Mouse (Mus musculus): ENCODE data around the gene Klf13. TPM values are rescaled to one million over a fixed set of nuclear protein-coding genes. Genes with fewer than 3 reads are reported as not detected.

The Klf13 gene
- polyA plus RNA-seq, 1 experiment from 2014 or later = 31.3 TPM

DNA sequence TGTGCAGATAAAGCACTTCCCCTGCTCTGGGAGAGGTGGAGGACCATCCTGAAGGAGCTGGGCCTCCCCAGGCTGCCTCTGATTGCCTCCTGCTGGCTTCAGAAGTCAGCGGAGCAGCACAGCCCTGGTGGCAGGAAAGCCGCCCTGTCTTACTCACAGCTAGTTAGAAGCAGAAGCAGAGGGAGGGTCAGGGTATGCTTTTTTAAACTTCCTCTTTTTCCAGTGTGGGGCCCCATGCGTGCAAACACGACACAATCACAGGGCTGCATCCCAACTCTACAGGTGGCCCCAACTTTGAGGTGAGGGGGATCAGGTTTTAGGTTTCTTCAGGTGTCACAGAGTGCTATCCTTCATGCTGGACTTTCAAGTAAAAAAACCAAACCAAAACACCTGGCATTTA lies 27.8 kb downstream of the Klf13 start:
- Histone ChIP-seq H3K4me1 (peaks cover 60% of the 10 kb centered on the region), H3K27ac (peak overlapping the region; percentile 68), H3K9me3 (no peaks in the 10 kb centered on the region), H3K36me3 (no peaks in the 10 kb centered on the region), H3K27me3 (no peaks in the 10 kb centered on the region), H3K4me3 (no peak overlapping the region), H3K4me2 (no peak overlapping the region), H3K9ac (no peak overlapping the region)
- 40% methylated on average over 4 of the region's 4 CpGs for WGBS
- no peak for ATAC-seq (ENCODE audit: insufficient number of reproducible peaks, low FRiP score, low TSS enrichment, low read depth)

DNA sequence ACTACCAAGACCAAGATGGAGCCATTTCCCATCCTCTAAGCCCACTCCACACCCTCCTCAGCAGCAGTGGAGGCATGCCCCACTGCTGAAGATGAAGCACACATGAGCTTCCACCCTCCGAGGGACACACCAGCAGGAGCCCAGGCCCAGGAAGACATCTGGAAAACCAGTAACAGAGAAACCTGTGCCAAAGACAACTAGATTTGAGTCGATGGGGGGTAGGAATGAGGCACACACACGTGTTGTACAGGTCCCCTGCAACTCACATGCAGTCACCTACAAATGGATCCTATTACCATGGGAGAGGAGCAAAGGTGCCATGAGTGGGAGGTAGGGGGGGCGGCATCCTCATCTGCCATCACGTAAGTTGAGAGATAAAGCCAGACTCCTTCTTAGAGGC lies 28.5 kb downstream of the Klf13 start:
- no peak overlapping the region for H3K4me3 ChIP-seq
- H3K4me2 ChIP-seq = no peak overlapping the region
- H3K9ac ChIP-seq = no peak overlapping the region
- H3K9me3 ChIP-seq = no peaks in the 10 kb centered on the region
- no peaks in the 10 kb centered on the region for H3K36me3 ChIP-seq
- H3K27me3 ChIP-seq = no peaks in the 10 kb centered on the region
- H3K27ac ChIP-seq = no peak overlapping the region
- 46% methylated on average over 5 of the region's 5 CpGs for WGBS
- peaks cover 58% of the 10 kb centered on the region for H3K4me1 ChIP-seq
- no peak for ATAC-seq (ENCODE audit: insufficient number of reproducible peaks, low FRiP score, low TSS enrichment, low read depth)

DNA sequence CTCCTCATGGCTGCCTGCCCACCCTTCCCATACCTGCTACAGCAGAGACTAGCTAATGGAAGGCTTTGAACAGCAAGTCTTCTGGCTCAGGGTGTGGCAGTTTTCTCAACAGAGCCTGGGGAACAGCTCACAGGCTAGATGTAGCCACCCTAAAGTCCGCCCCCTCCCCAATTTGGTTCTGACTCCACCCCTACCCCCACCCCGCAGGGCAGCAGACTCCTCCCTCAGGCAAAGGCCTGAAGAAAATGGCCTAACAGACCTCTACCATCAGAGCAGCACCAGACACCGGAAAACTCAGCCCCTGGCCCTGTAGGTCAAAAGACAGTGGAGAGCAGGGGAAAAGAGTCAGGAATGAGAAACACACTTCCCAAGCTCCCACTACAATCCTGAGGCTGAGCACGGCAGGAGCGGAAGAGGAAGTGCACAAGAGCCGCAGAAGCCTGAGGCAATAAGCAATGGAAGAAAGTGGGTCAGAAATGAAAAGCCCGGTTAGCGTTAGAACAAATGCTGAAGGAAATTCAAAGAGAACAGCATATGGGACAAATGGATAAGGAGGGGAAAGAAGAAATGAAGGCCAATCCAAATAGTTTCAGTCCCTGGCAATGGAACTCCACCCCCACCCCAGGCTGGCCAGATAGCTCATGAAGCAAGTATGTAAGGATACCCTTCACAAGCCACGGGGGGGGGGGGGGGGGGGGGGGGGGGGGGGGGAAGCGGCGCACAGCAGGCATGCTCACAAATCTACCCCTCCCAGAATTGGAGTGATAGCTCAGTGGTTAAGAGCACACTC lies 30.0 kb downstream of the Klf13 start:
- Histone ChIP-seq H3K27ac (peak overlapping the region; percentile 68), H3K4me1 (peaks cover 54% of the 10 kb centered on the region), H3K4me2 (0 out of 2 replicates have a peak overlapping the region, but pooled peaks have one; percentile 2), H3K9me3 (no peaks in the 10 kb centered on the region), H3K4me3 (no peak overlapping the region), H3K36me3 (no peaks in the 10 kb centered on the region), H3K27me3 (no peaks in the 10 kb centered on the region), H3K9ac (no peak overlapping the region)
- WGBS = 23% methylated on average over 11 of the region's 11 CpGs
- no peak for ATAC-seq (ENCODE audit: insufficient number of reproducible peaks, low FRiP score, low TSS enrichment, low read depth)

- H3K4me2 ChIP-seq = no peak overlapping the region
- H3K9ac ChIP-seq = no peak overlapping the region
- H3K9me3 ChIP-seq = no peaks in the 10 kb centered on the region
- 85% methylated on average over 5 of the region's 5 CpGs for WGBS
- no peaks in the 10 kb centered on the region for H3K36me3 ChIP-seq
- no peak overlapping the region for H3K27ac ChIP-seq
- H3K4me1 ChIP-seq = peaks cover 55% of the 10 kb centered on the region
- H3K27me3 ChIP-seq = no peaks in the 10 kb centered on the region
- H3K4me3 ChIP-seq = no peak overlapping the region
- no peak for ATAC-seq (ENCODE audit: insufficient number of reproducible peaks, low FRiP score, low TSS enrichment, low read depth)
Observed at GRCm38 (mm10) chr7:63907778-63908495, 30.8 kb downstream of the Klf13 start.

- H3K4me1 ChIP-seq = peaks cover 44% of the 10 kb centered on the region
- 73% methylated on average over 5 of the region's 5 CpGs for WGBS
- no peak for ATAC-seq (ENCODE audit: insufficient number of reproducible peaks, low FRiP score, low TSS enrichment, low read depth)
Observed at GRCm38 (mm10) chr7:63905642-63906041, 33.1 kb downstream of the Klf13 start.

GRCm38 (mm10) chr7:63905190-63905589 lies 33.5 kb downstream of the Klf13 start:
- ATAC-seq (ENCODE audit: insufficient number of reproducible peaks, low FRiP score, low TSS enrichment, low read depth) = no peak
- no peaks in the 10 kb centered on the region for H3K27me3 ChIP-seq
- H3K4me3 ChIP-seq = no peak overlapping the region
- H3K4me2 ChIP-seq = no peak overlapping the region
- WGBS = 88% methylated on average over 2 of the region's 2 CpGs
- no peak overlapping the region for H3K27ac ChIP-seq
- H3K9ac ChIP-seq = no peak overlapping the region
- H3K4me1 ChIP-seq = peaks cover 39% of the 10 kb centered on the region
- H3K9me3 ChIP-seq = no peaks in the 10 kb centered on the region
- H3K36me3 ChIP-seq = no peaks in the 10 kb centered on the region

More at GRCm38 (mm10) chr7:63905642-63906041, 33.1 kb downstream of the Klf13 start:
- Histone ChIP-seq H3K4me2 (no peak overlapping the region), H3K27me3 (no peaks in the 10 kb centered on the region), H3K27ac (no peak overlapping the region), H3K36me3 (no peaks in the 10 kb centered on the region), H3K9me3 (no peaks in the 10 kb centered on the region), H3K4me3 (no peak overlapping the region), H3K9ac (no peak overlapping the region)

- Histone ChIP-seq H3K4me2 (no peak overlapping the region), H3K4me1 (peaks cover 31% of the 10 kb centered on the region), H3K4me3 (no peak overlapping the region), H3K36me3 (no peaks in the 10 kb centered on the region), H3K27ac (peak overlapping the region; percentile 27; the same call in 1 of the 2 replicates), H3K27me3 (no peaks in the 10 kb centered on the region), H3K9me3 (no peaks in the 10 kb centered on the region), H3K9ac (no peak overlapping the region)
- ATAC-seq (ENCODE audit: insufficient number of reproducible peaks, low FRiP score, low TSS enrichment, low read depth) = no peak
- WGBS = 45% methylated on average over 9 of the region's 9 CpGs
Observed at GRCm38 (mm10) chr7:63903635-63904380, 34.9 kb downstream of the Klf13 start.

- no peaks in the 10 kb centered on the region for H3K36me3 ChIP-seq
- H3K4me3 ChIP-seq = no peak overlapping the region
- 37% methylated on average over 3 of the region's 3 CpGs for WGBS
- no peak overlapping the region for H3K4me2 ChIP-seq
- no peaks in the 10 kb centered on the region for H3K27me3 ChIP-seq
- peak overlapping the region; percentile 69 for H3K27ac ChIP-seq
- no peak overlapping the region for H3K9ac ChIP-seq
- H3K9me3 ChIP-seq = no peaks in the 10 kb centered on the region
- H3K4me1 ChIP-seq = peaks cover 33% of the 10 kb centered on the region
- no peak for ATAC-seq (ENCODE audit: insufficient number of reproducible peaks, low FRiP score, low TSS enrichment, low read depth)
Observed at GRCm38 (mm10) chr7:63902604-63903210, 36.0 kb downstream of the Klf13 start.

GRCm38 (mm10) chr7:63901942-63902341 lies 36.8 kb downstream of the Klf13 start:
- no peak overlapping the region for H3K27ac ChIP-seq
- ATAC-seq (ENCODE audit: insufficient number of reproducible peaks, low FRiP score, low TSS enrichment, low read depth) = no peak
- no peaks in the 10 kb centered on the region for H3K9me3 ChIP-seq
- H3K36me3 ChIP-seq = no peaks in the 10 kb centered on the region
- H3K4me2 ChIP-seq = no peak overlapping the region
- no peak overlapping the region for H3K4me3 ChIP-seq
- H3K27me3 ChIP-seq = no peaks in the 10 kb centered on the region
- H3K4me1 ChIP-seq = peaks cover 41% of the 10 kb centered on the region
- 78% methylated on average over 3 of the region's 3 CpGs for WGBS
- H3K9ac ChIP-seq = no peak overlapping the region

DNA sequence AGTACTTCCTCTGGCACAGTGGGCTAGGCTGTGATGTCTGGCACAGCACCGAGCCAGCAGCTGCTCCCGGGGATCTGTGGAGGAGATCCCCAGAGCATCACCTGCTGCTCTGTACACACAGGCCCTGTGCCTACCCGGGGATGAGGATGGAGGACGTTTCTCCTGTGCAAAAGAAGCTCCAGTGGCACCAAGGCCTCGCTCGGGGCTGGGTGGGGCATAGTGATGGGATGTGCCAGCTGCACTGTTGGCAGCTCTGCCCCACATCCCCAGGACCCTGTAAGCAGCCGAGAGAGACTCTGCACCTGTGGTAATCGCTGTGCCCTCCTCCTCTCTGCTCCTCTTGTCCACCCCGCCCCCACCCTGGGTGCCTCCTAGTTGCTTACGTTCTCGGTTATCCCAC lies 37.4 kb downstream of the Klf13 start:
- WGBS = 73% methylated on average over 11 of the region's 11 CpGs
- no peak overlapping the region for H3K4me2 ChIP-seq
- no peak overlapping the region for H3K27ac ChIP-seq
- H3K4me1 ChIP-seq = peaks cover 45% of the 10 kb centered on the region
- H3K27me3 ChIP-seq = no peaks in the 10 kb centered on the region
- no peak overlapping the region for H3K9ac ChIP-seq
- no peaks in the 10 kb centered on the region for H3K36me3 ChIP-seq
- no peak overlapping the region for H3K4me3 ChIP-seq
- ATAC-seq (ENCODE audit: insufficient number of reproducible peaks, low FRiP score, low TSS enrichment, low read depth) = no peak
- H3K9me3 ChIP-seq = no peaks in the 10 kb centered on the region

DNA sequence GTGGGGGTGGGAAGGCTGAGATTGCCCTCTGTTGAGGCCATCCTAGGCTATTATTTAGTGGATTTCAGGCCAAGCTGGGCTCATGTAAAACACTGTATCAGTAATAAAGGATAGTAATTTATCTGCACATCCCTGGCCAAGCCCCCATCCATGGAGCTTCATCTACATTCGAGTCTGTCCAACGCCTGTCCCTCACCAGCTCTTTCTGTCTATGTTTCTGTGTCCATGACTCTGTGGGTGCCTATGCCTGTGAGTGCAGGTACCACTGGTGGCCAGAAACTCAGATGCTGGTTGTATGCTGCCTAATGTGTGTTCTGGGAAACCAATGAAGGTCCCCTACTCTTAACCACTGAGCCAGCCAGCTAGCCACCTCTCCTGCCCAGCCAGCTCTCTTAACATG lies 38.3 kb downstream of the Klf13 start:
- Histone ChIP-seq H3K36me3 (no peaks in the 10 kb centered on the region), H3K4me1 (peaks cover 48% of the 10 kb centered on the region), H3K27ac (no peak overlapping the region), H3K4me2 (no peak overlapping the region), H3K9ac (no peak overlapping the region), H3K27me3 (no peaks in the 10 kb centered on the region), H3K4me3 (no peak overlapping the region), H3K9me3 (no peaks in the 10 kb centered on the region)
- no peak for ATAC-seq (ENCODE audit: insufficient number of reproducible peaks, low FRiP score, low TSS enrichment, low read depth)
- WGBS = 92% methylated on average over 2 of the region's 2 CpGs

All from limb, embryonic 15.5 days (tissue).